8 mouse cellular contexts compared by ENCODE assay signal in genomic region chr7:141443081-141443821, GRCm38 (mm10). TPM values are rescaled to one million over a fixed set of nuclear protein-coding genes. Genes with fewer than 3 reads are reported as not detected.
A peak's percentile ranks its signal among the peaks of the same experiment; 100 is the strongest.
DNase-seq lines count a peak whose midpoint lies in the region; ATAC-seq and TF ChIP-seq lines count a peak whose summit lies in the region.

No protein-coding gene starts in this region.

- WGBS in embryonic facial prominence, embryonic 15.5 days: 15% methylated on average over 12 of the region's 12 CpGs
- WGBS in hindbrain, postnatal 0 days: 21% methylated on average over 12 of the region's 12 CpGs
- 28% methylated on average over 12 of the region's 12 CpGs for WGBS in midbrain, embryonic 12.5 days

- peak overlapping the region; percentile 51 for H3K9ac ChIP-seq in embryonic facial prominence, embryonic 15.5 days
- H3K9ac ChIP-seq in hindbrain, postnatal 0 days (replicated peaks; ENCODE audit: low read length): peak overlapping the region; percentile 30; the same call in 1 of the 2 replicates
- peak overlapping the region; percentile 45 for H3K9ac ChIP-seq in midbrain, embryonic 12.5 days (replicated peaks)

- DNase-seq in left cerebral cortex, postnatal 4 days: peak; percentile 57
- no peak for DNase-seq in left cerebral cortex, postnatal 14 days (ENCODE audit: low spot score in 2 of 2)
- DNase-seq in NIH3T3 (ENCODE audit: low read depth): peak; percentile 70
- DNase-seq in hindbrain, postnatal 0 days (ENCODE audit: low spot score): peak; percentile 54
- no peak for DNase-seq in yolk sac, embryonic 10.5 days (ENCODE audit: low spot score)
- DNase-seq in right cerebral cortex, postnatal 14 days: no peak

- TF ChIP-seq CTCF in hindbrain, postnatal 0 days (IDR thresholded peaks at IDR 0.05; ENCODE audit: low read depth): peak; percentile 57

- peaks cover 43% of the 10 kb centered on the region for H3K4me1 ChIP-seq in embryonic facial prominence, embryonic 15.5 days
- peaks cover 13% of the 10 kb centered on the region for H3K4me1 ChIP-seq in hindbrain, postnatal 0 days (ENCODE audit: insufficient read depth, low read length)
- peaks cover 32% of the 10 kb centered on the region for H3K4me1 ChIP-seq in midbrain, embryonic 12.5 days

- H3K9me3 ChIP-seq in embryonic facial prominence, embryonic 15.5 days (replicated peaks): no peaks in the 10 kb centered on the region
- no peaks in the 10 kb centered on the region for H3K9me3 ChIP-seq in hindbrain, postnatal 0 days (ENCODE audit: low read length)
- H3K9me3 ChIP-seq in midbrain, embryonic 12.5 days: no peaks in the 10 kb centered on the region

- no peak for ATAC-seq in embryonic facial prominence, embryonic 15.5 days (ENCODE audit: insufficient number of reproducible peaks, low FRiP score, low TSS enrichment, low read depth)
- ATAC-seq in hindbrain, postnatal 0 days: no peak
- ATAC-seq in midbrain, embryonic 12.5 days (ENCODE audit: low FRiP score, low read depth): no peak

- intact Hi-C loops in left cerebral cortex, postnatal 4 days (cut with DNase I): no loop called here
- intact Hi-C loops in left cerebral cortex, postnatal 14 days (cut with DNase I): no loop called here

- peaks cover 23% of the 10 kb centered on the region for H3K36me3 ChIP-seq in embryonic facial prominence, embryonic 15.5 days
- H3K36me3 ChIP-seq in hindbrain, postnatal 0 days (ENCODE audit: insufficient read depth, low read length): no peaks in the 10 kb centered on the region
- peaks cover 24% of the 10 kb centered on the region for H3K36me3 ChIP-seq in midbrain, embryonic 12.5 days

- H3K4me3 ChIP-seq in embryonic facial prominence, embryonic 15.5 days (replicated peaks): peak overlapping the region; percentile 52
- peak overlapping the region; percentile 25 for H3K4me3 ChIP-seq in hindbrain, postnatal 0 days (ENCODE audit: low read length)
- H3K4me3 ChIP-seq in midbrain, embryonic 12.5 days: peak overlapping the region; percentile 41

- H3K4me2 ChIP-seq in embryonic facial prominence, embryonic 15.5 days (replicated peaks): peak overlapping the region; percentile 84
- peak overlapping the region; percentile 60 for H3K4me2 ChIP-seq in hindbrain, postnatal 0 days (ENCODE audit: low read depth, low read length)
- peak overlapping the region; percentile 61 for H3K4me2 ChIP-seq in midbrain, embryonic 12.5 days (replicated peaks)

- no peaks in the 10 kb centered on the region for H3K27me3 ChIP-seq in embryonic facial prominence, embryonic 15.5 days
- H3K27me3 ChIP-seq in hindbrain, postnatal 0 days (ENCODE audit: insufficient read depth, low read length): no peaks in the 10 kb centered on the region
- no peaks in the 10 kb centered on the region for H3K27me3 ChIP-seq in midbrain, embryonic 12.5 days

- H3K27ac ChIP-seq in embryonic facial prominence, embryonic 15.5 days (replicated peaks): peak overlapping the region; percentile 58; the same call in 1 of the 2 replicates
- no peak overlapping the region; the same call in 1 of the 2 replicates for H3K27ac ChIP-seq in hindbrain, postnatal 0 days
- no peak overlapping the region; the same call in 1 of the 2 replicates for H3K27ac ChIP-seq in midbrain, embryonic 12.5 days (replicated peaks)

RNA-seq across cellular contexts. Expression of gene Pidd1, which starts 0.6 kb away (rescaled TPM):
- 1 to 10 TPM; 5.5 to 6.6 TPM for total RNA-seq in left cerebral cortex, postnatal 4 days (2021)
- total RNA-seq in left cerebral cortex, postnatal 14 days (2021): 1 to 10 TPM; 1.2 to 2.4 TPM
- 13.5 and 14.7 TPM in 2 replicates for polyA plus RNA-seq in embryonic facial prominence, embryonic 15.5 days (2015; fragmentation: Nextera tagmentation; extraction: Ambion mirVana)
- 3.6 and 4.6 TPM in 2 replicates for total RNA-seq in hindbrain, postnatal 0 days (2014; rRNA removed)
- polyA plus RNA-seq in hindbrain, postnatal 0 days (2015; fragmentation: Nextera tagmentation; extraction: Ambion mirVana): 2.4 and 2.5 TPM in 2 replicates
- 9.6 and 12.3 TPM in 2 replicates for polyA plus RNA-seq in midbrain, embryonic 12.5 days (2016; fragmentation: Nextera tagmentation; extraction: Ambion mirVana)

RNA-seq across cellular contexts. Expression of gene Rplp2, which starts 3.9 kb away (rescaled TPM):
- total RNA-seq in left cerebral cortex, postnatal 4 days (2021): 100 to 1,000 TPM; 894 to 998 TPM
- 100 to 1,000 TPM; 572 to 599 TPM for total RNA-seq in left cerebral cortex, postnatal 14 days (2021)
- 1,341 and 1,344 TPM in 2 replicates for polyA plus RNA-seq in embryonic facial prominence, embryonic 15.5 days (2015; fragmentation: Nextera tagmentation; extraction: Ambion mirVana)
- 179 and 249 TPM in 2 replicates for total RNA-seq in hindbrain, postnatal 0 days (2014; rRNA removed)
- 839 and 863 TPM in 2 replicates for polyA plus RNA-seq in hindbrain, postnatal 0 days (2015; fragmentation: Nextera tagmentation; extraction: Ambion mirVana)
- polyA plus RNA-seq in midbrain, embryonic 12.5 days (2016; fragmentation: Nextera tagmentation; extraction: Ambion mirVana): 884 and 899 TPM in 2 replicates

RNA-seq across cellular contexts. Expression of gene Slc25a22, which starts 5.6 kb away (rescaled TPM):
- 100 to 1,000 TPM; 196 to 217 TPM for total RNA-seq in left cerebral cortex, postnatal 4 days (2021)
- total RNA-seq in left cerebral cortex, postnatal 14 days (2021): 100 to 1,000 TPM; 331 to 339 TPM
- polyA plus RNA-seq in embryonic facial prominence, embryonic 15.5 days (2015; fragmentation: Nextera tagmentation; extraction: Ambion mirVana): 29.3 and 30.9 TPM in 2 replicates
- 126 and 138 TPM in 2 replicates for total RNA-seq in hindbrain, postnatal 0 days (2014; rRNA removed)
- polyA plus RNA-seq in hindbrain, postnatal 0 days (2015; fragmentation: Nextera tagmentation; extraction: Ambion mirVana): 79.9 and 87.3 TPM in 2 replicates
- polyA plus RNA-seq in midbrain, embryonic 12.5 days (2016; fragmentation: Nextera tagmentation; extraction: Ambion mirVana): 52.6 and 52.7 TPM in 2 replicates

RNA-seq across cellular contexts. Expression of gene Pnpla2, which starts 11.7 kb away (rescaled TPM):
- 10 to 100 TPM; 13.9 to 16.0 TPM for total RNA-seq in left cerebral cortex, postnatal 4 days (2021)
- total RNA-seq in left cerebral cortex, postnatal 14 days (2021): 10 to 100 TPM; 22.9 to 28.8 TPM
- polyA plus RNA-seq in embryonic facial prominence, embryonic 15.5 days (2015; fragmentation: Nextera tagmentation; extraction: Ambion mirVana): 22.2 and 27.9 TPM in 2 replicates
- 8.5 and 10.0 TPM in 2 replicates for total RNA-seq in hindbrain, postnatal 0 days (2014; rRNA removed)
- 20.0 and 22.4 TPM in 2 replicates for polyA plus RNA-seq in hindbrain, postnatal 0 days (2015; fragmentation: Nextera tagmentation; extraction: Ambion mirVana)
- 15.6 and 18.3 TPM in 2 replicates for polyA plus RNA-seq in midbrain, embryonic 12.5 days (2016; fragmentation: Nextera tagmentation; extraction: Ambion mirVana)

RNA-seq across cellular contexts. Expression of gene Cend1, which starts 14.0 kb away (rescaled TPM):
- total RNA-seq in left cerebral cortex, postnatal 4 days (2021): 100 to 1,000 TPM; 111 to 122 TPM
- total RNA-seq in left cerebral cortex, postnatal 14 days (2021): 100 to 1,000 TPM; 338 to 362 TPM
- 3.1 and 5.3 TPM in 2 replicates for polyA plus RNA-seq in embryonic facial prominence, embryonic 15.5 days (2015; fragmentation: Nextera tagmentation; extraction: Ambion mirVana)
- total RNA-seq in hindbrain, postnatal 0 days (2014; rRNA removed): 208 and 246 TPM in 2 replicates
- polyA plus RNA-seq in hindbrain, postnatal 0 days (2015; fragmentation: Nextera tagmentation; extraction: Ambion mirVana): 219 and 255 TPM in 2 replicates
- polyA plus RNA-seq in midbrain, embryonic 12.5 days (2016; fragmentation: Nextera tagmentation; extraction: Ambion mirVana): 19.3 and 22.7 TPM in 2 replicates

Comparison
In these comparisons a context has a peak if more than half of its experiments do, and no peak if none do; other contexts are left out.
1. DNase-seq: peak in left cerebral cortex, postnatal 4 days (single experiment), NIH3T3 (single experiment) and hindbrain, postnatal 0 days (single experiment); none in left cerebral cortex, postnatal 14 days (0 of 2), yolk sac, embryonic 10.5 days (single experiment) and right cerebral cortex, postnatal 14 days (single experiment).
2. Peak in every context shown above with its lines, with median percentiles within 50 percentile points of each other: H3K4me2 ChIP-seq, H3K4me3 ChIP-seq and H3K9ac ChIP-seq.